Mouse (Mus musculus) small intestine, adult 2 months (tissue): Measurements from ENCODE around the gene Cmtm3.

Experiments used
- CTCF ChIP-seq: fragments of 200-500 bp; IDR thresholded peaks from 2 replicates; pipeline ENCODE4 v1.5.1; 2012; ENCODE audit warnings: low read depth, mild to moderate bottlenecking, control low read depth, inconsistent platforms, low read length, moderate library complexity, mixed read lengths; ENCODE audit not compliant: insufficient replicate concordance, insufficient read length; ENCODE audit errors: extremely low read depth
- POLR2A ChIP-seq: fragments of 200-500 bp; IDR thresholded peaks from 2 replicates; pipeline ENCODE4 v1.6.1; 2012; ENCODE audit warnings: low read depth, mild to moderate bottlenecking, control low read depth, inconsistent platforms, low read length, moderate library complexity

DNA sequence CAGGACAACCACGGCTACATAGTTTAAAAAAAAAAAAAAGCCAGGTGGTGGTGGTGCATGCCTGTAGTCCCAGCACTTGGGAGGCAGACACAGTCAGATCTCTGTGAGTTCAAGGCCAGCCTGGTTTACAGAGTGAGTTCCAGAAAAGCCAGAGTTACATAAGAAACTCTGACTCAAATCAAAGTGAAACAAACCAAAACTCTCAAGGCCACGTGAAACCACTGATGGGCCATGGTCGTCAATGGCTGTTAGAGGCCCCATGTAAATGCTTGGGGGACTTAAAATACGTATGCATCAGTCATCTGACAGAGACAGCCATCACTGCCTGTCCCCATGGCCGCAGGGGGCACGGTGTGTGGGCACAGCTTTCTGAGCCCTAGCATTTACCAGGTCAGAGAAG is 31.9 kb downstream of the Cmtm3 start:
- no peak for TF ChIP-seq CTCF
- TF ChIP-seq POLR2A, result no peak
